ENCODE assay signal across 14 mouse cellular contexts in genomic region chr13:11331991-11332390, GRCm38 (mm10).
DNase-seq lines count a peak whose midpoint lies in the region; ATAC-seq and TF ChIP-seq lines count a peak whose summit lies in the region.
"Had no signal": no experiment of that assay in that cellular context is flagged by ENCODE, and none has a peak within 500 bp of the region (broad histone marks: within the 10 kb centered on the region; RNA-seq: fewer than 3 reads in every experiment).

No protein-coding gene starts in this region.

- peak; percentile 1 to 18 for DNase-seq in heart, adult 9 months (ENCODE audit: low spot score in 2 of 2)
- DNase-seq in heart, postnatal 36 days = no peak
- no peak for DNase-seq in kidney, adult 18-20 months
- peak; percentile 44 for DNase-seq in brain, embryonic 14.5 days (ENCODE audit: low read depth)
- peak; percentile 20 to 26 for DNase-seq in layer of hippocampus, adult 8-10 months (ENCODE audit: low spot score in 2 of 2)
- DNase-seq in thymus, postnatal 0 days (ENCODE audit: low spot score) = no peak
- DNase-seq: cerebellum, adult 18-20 months; liver; lung, adult 18-20 months; thymus, postnatal 4 days had no signal

- TF ChIP-seq POLR2A in brain, embryonic 14.5 days (IDR thresholded peaks at IDR 0.05; ENCODE audit: borderline replicate concordance, extremely low read depth, insufficient read depth, insufficient read length, poor library complexity, severe bottlenecking) = no peak

- TF ChIP-seq CTCF in brain, embryonic 14.5 days (IDR thresholded peaks at IDR 0.05; ENCODE audit: borderline replicate concordance, extremely low read depth, insufficient read depth, insufficient read length) = no peak

- H3K9ac ChIP-seq in kidney, embryonic 16.5 days (replicated peaks; ENCODE audit: low read length) = no peak overlapping the region
- H3K9ac ChIP-seq: midbrain, embryonic 13.5 days had no signal

- no peaks in the 10 kb centered on the region for H3K36me3 ChIP-seq in kidney, embryonic 16.5 days (ENCODE audit: insufficient read depth, low read length)
- H3K36me3 ChIP-seq: midbrain, embryonic 13.5 days had no signal

- WGBS in kidney, embryonic 16.5 days = 57% methylated on average over 4 of the region's 4 CpGs

- peak; percentile 49; the same call in 1 of the 2 replicates for ATAC-seq in kidney, embryonic 16.5 days (ENCODE audit: low FRiP score, low TSS enrichment)
- ATAC-seq: intestine, embryonic 16.5 days; midbrain, embryonic 13.5 days had no signal

- no peak overlapping the region for H3K4me2 ChIP-seq in kidney, embryonic 16.5 days (replicated peaks; ENCODE audit: low read depth, low read length)
- H3K4me2 ChIP-seq: midbrain, embryonic 13.5 days had no signal

- H3K4me3 ChIP-seq in kidney, embryonic 16.5 days (ENCODE audit: low read length) = no peak overlapping the region
- H3K4me3 ChIP-seq: midbrain, embryonic 13.5 days had no signal

- intact Hi-C loops in heart, postnatal 36 days (cut with DNase I) = no loop called here

- H3K27me3 ChIP-seq in kidney, embryonic 16.5 days (ENCODE audit: insufficient read depth, low read length) = no peaks in the 10 kb centered on the region
- H3K27me3 ChIP-seq: midbrain, embryonic 13.5 days had no signal

- H3K4me1 ChIP-seq in kidney, embryonic 16.5 days (ENCODE audit: insufficient read depth, low read length) = no peaks in the 10 kb centered on the region
- H3K4me1 ChIP-seq: midbrain, embryonic 13.5 days had no signal

- H3K9me3 ChIP-seq in kidney, embryonic 16.5 days (ENCODE audit: low read length) = no peaks in the 10 kb centered on the region
- H3K9me3 ChIP-seq: midbrain, embryonic 13.5 days had no signal

- H3K27ac ChIP-seq in kidney, embryonic 16.5 days (ENCODE audit: low read length) = peak overlapping the region; percentile 65; the same call in 1 of the 2 replicates
- H3K27ac ChIP-seq: macrophage; midbrain, embryonic 13.5 days had no signal

Comparison
In these comparisons a context has a peak if more than half of its experiments do, and no peak if none do; other contexts are left out.
1. DNase-seq: peak in heart, adult 9 months (2 of 2), brain, embryonic 14.5 days (single experiment) and layer of hippocampus, adult 8-10 months (2 of 2); none in heart, postnatal 36 days (0 of 2), kidney, adult 18-20 months (single experiment) and thymus, postnatal 0 days (single experiment).